Mouse (Mus musculus) heart, postnatal 10 days (tissue): ENCODE data around the gene Gm10722. TPM values are rescaled to one million over a fixed set of nuclear protein-coding genes. Genes with fewer than 3 reads are reported as not detected.
A peak's percentile ranks its signal among the peaks of the same experiment; 100 is the strongest.
"Not testable (repeated sequence)": the region's sequence is repeated elsewhere in the genome, so short reads cannot be mapped to it uniquely, and the experiment has no call there.

ENCODE experiments used
- DNase-seq, 2 experiments: peaks; one replicate each; pipeline ENCODE4 v3.0.0; 2021
- intact Hi-C: fragments of 180-260 bp; cut with DNase I; formaldehyde crosslinking; loops from one replicate; pipeline ENCODE4 v1.15.1; 2025
- microRNA-seq, 2 experiments: library from miRNA; unstranded; fragments of <30 nt; microRNA quantifications; one replicate each; pipeline ENCODE4 v1.2.0; 2022
- total RNA-seq, 2 experiments: library from RNA; stranded (reverse); gene quantifications; 2 replicates each; pipeline ENCODE4 v1.2.3; 2021

Gene Gm10722
- total RNA-seq, 2 experiments from 2014 or later = not detected

DNA sequence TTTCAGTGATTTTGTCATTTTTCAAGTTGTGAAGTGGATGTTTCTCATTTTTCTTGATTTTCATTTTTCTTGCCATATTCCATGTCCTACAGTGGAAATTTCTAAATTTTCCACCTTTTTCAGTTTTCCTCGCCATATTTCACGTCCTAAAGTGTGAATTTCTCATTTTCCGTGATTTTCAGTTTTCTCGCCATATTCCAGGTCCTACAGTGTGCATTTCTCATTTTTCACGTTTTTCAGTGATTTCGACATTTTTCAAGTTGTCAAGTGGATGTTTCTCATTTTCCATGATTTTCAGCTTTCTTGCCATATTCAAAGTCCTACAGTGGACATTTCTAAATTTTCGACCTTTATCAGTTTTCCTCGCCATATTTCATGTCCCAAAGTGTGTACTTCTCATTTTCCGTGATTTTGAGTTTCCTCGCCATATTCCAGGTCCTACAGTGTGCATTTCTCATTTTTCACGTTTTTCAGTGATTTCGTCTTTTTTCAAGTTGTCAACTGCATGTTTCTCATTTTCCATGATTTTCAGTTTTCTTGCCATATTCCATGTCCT is 24.3 kb downstream of the Gm10722 start, which contains the start of gene Gm10717:
TSS of gene Gm10717 (plus strand) at position 506 of the 556 bp plus-strand sequence.
- DNase-seq = peak; percentile 14 to 54
- intact Hi-C loops = not testable (repeated sequence)

DNA sequence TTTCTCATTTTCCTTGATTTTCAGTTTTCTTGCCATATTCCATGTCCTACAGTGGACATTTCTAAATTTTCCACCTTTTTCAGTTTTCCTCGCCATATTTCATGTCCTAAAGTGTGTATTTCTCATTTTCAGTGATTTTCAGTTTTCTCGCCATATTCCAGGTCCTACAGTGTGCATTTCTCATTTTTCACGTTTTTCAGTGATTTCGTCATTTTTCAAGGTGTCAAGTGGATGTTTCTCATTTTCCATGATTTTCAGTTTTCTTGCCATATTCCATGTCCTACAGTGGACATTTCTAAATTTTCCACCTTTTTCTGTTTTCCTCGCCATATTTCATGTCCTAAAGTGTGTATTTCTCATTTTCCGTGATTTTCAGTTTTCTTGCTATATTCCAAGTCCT is 24.9 kb downstream of the Gm10722 start:
- DNase-seq = peak; percentile 72 to 82
- intact Hi-C loops = not testable (repeated sequence)

DNA sequence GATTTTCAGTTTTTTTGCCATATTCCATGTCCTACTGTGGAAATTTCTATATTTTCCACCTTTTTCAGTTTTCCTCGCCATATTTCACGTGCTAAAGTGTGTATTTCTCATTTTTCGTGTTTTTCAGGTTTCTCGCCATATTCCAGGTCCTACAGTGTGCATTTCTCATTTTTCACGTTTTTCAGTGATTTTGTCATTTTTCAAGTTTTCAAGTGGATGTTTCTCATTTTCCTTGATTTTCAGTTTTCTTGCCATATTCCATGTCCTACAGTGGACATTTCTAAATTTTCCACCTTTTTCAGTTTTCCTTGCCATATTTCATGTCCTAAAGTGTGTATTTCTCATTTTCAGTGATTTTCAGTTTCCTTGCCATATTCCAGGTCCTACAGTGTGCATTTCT is 25.4 kb downstream of the Gm10722 start:
- DNase-seq, intact Hi-C loops: not testable (repeated sequence)

- intact Hi-C loops, DNase-seq: not testable (repeated sequence)
These were observed 26.0 kb downstream of the Gm10722 start for GRCm38 (mm10) chr9:3026741-3027140.

DNA sequence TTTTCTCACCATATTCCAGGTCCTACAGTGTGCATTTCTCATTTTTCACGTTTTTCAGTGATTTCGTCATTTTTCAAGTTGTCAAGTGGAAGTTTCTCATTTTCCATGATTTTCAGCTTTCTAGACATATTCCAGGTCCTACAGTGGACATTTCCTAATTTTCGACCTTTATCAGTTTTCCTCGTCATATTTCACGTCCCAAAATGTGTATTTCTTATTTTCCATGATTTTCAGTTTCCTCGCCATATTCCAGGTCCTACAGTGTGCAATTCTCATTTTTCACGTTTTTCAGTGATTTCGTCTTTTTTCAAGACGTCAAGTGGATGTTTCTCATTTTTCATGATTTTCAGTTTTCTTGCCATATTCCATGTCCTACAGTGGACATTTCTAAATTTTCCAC is 26.5 kb downstream of the Gm10722 start:
- DNase-seq, intact Hi-C loops: not testable (repeated sequence)

GRCm38 (mm10) chr9:3029276-3030000 is 28.7 kb downstream of the Gm10722 start:
- intact Hi-C loops = not testable (repeated sequence)
- DNase-seq = peak; percentile 12 to 42

GRCm38 (mm10) chr9:3030677-3031318 is 30.1 kb downstream of the Gm10722 start:
- DNase-seq, intact Hi-C loops: not testable (repeated sequence)

DNA sequence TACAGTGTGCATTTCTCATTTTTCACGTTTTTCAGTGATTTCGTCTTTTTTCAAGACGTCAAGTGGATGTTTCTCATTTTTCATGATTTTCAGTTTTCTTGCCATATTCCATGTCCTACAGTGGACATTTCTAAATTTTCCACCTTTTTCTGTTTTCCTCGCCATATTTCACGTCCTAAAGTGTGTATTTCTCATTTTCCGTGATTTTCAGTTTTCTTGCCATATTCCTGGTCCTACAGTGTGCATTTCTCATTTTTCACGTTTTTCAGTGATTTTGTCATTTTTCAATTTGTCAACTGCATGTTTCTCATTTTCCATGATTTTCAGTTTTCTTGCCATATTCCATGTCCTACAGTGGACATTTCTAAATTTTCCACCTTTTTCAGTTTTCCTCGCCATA is 33.6 kb downstream of the Gm10722 start, which contains the start of gene Gm17535:
TSS of gene Gm17535 (plus strand) at position 301 of the 400 bp plus-strand sequence.
- DNase-seq, intact Hi-C loops: not testable (repeated sequence)

- intact Hi-C loops, DNase-seq: not testable (repeated sequence)
These were observed 35.9 kb downstream of the Gm10722 start, which contains the start of gene Gm10715 for GRCm38 (mm10) chr9:3036577-3036976. Gene Gm10715 (plus strand): TSS chr9:3036877.

- intact Hi-C loops, DNase-seq: not testable (repeated sequence)
These were observed 37.4 kb downstream of the Gm10722 start for GRCm38 (mm10) chr9:3038161-3038560.

Small RNAs within 50 kb of the gene (microRNA-seq; reads per million reads assigned to microRNA genes)
- 0 reads per million in 2 experiments for gene Mir101c

Other genes with a start within 250 kb of the Gm10722 start
- gene Gm11168, start 2.4 kb downstream of the Gm10722 start, total RNA-seq = not detected
- not detected for gene Gm10721, start 12.2 kb downstream of the Gm10722 start, total RNA-seq
- gene Gm10720, start 14.7 kb downstream of the Gm10722 start, total RNA-seq = not detected
- not detected for gene Gm10719, start 16.5 kb downstream of the Gm10722 start, total RNA-seq
- under 1 TPM in 1 of 2 experiments, not detected in 1; 0.99 TPM for gene Gm10718, start 22.6 kb downstream of the Gm10722 start, total RNA-seq
- gene Gm10717, start 24.5 kb downstream of the Gm10722 start, total RNA-seq = not detected
- gene Gm17535, start 33.7 kb downstream of the Gm10722 start, total RNA-seq = not detected
- not detected for gene Gm10715, start 36.0 kb downstream of the Gm10722 start, total RNA-seq